Mouse (Mus musculus) liver, adult (tissue): ENCODE data around the gene Arrdc5.

ENCODE experiments used
- GATA4 ChIP-seq: IDR thresholded peaks from 2 replicates; pipeline ENCODE4 v1.6.1; 2014; ENCODE audit warnings: mild to moderate bottlenecking, low read length; ENCODE audit not compliant: insufficient replicate concordance

The Arrdc5 gene

GRCm38 (mm10) chr17:56289371-56290331, 10.4 kb downstream of the Arrdc5 start:
- peak; percentile 46; the same call in 1 of the 2 replicates for TF ChIP-seq GATA4

GRCm38 (mm10) chr17:56288866-56289265, 11.2 kb downstream of the Arrdc5 start:
- TF ChIP-seq GATA4, result no peak

GRCm38 (mm10) chr17:56287830-56288229, 12.3 kb downstream of the Arrdc5 start:
- no peak for TF ChIP-seq GATA4

GRCm38 (mm10) chr17:56285995-56286394, 14.1 kb downstream of the Arrdc5 start:
- no peak for TF ChIP-seq GATA4

- TF ChIP-seq GATA4, result no peak
These were observed 16.8 kb downstream of the Arrdc5 start for GRCm38 (mm10) chr17:56283316-56283715.

GRCm38 (mm10) chr17:56282802-56283201, 17.3 kb downstream of the Arrdc5 start:
- no peak for TF ChIP-seq GATA4

- no peak for TF ChIP-seq GATA4
These were observed 18.9 kb downstream of the Arrdc5 start for GRCm38 (mm10) chr17:56281193-56281592.

- TF ChIP-seq GATA4, result no peak
These were observed 20.5 kb downstream of the Arrdc5 start for GRCm38 (mm10) chr17:56279481-56280155.

- no peak for TF ChIP-seq GATA4
These were observed 21.7 kb downstream of the Arrdc5 start for GRCm38 (mm10) chr17:56278340-56278739.

GRCm38 (mm10) chr17:56277567-56277893, 22.6 kb downstream of the Arrdc5 start:
- no peak for TF ChIP-seq GATA4

GRCm38 (mm10) chr17:56276643-56277566, 23.2 kb downstream of the Arrdc5 start, which contains the start of gene Ticam1:
Ticam1 (minus strand) TSS chr17:56276786.
- TF ChIP-seq GATA4, result peak; percentile 99; the same call in 1 of the 2 replicates

- TF ChIP-seq GATA4, result no peak
These were observed 24.1 kb downstream of the Arrdc5 start for GRCm38 (mm10) chr17:56275842-56276480.

- no peak for TF ChIP-seq GATA4
These were observed 26.1 kb downstream of the Arrdc5 start for GRCm38 (mm10) chr17:56273986-56274385.

GRCm38 (mm10) chr17:56273482-56273881, 26.6 kb downstream of the Arrdc5 start:
- no peak for TF ChIP-seq GATA4
